Mouse (Mus musculus) heart, adult 2 months (tissue): ENCODE measurements around the gene Arrdc2.

ENCODE experiments used
- CTCF ChIP-seq: fragments of 200-600 bp; IDR thresholded peaks from 2 replicates; pipeline ENCODE4 v1.8.1; 2022; ENCODE audit warnings: antibody characterized with exemption, mild to moderate bottlenecking, moderate library complexity
- POLR2A ChIP-seq: fragments of 200-500 bp; IDR thresholded peaks from 2 replicates; pipeline ENCODE4 v1.6.1; 2011; ENCODE audit warnings: mild to moderate bottlenecking, low read depth, low read length, control low read depth; ENCODE audit not compliant: insufficient read depth

- no peak for TF ChIP-seq POLR2A
- no peak for TF ChIP-seq CTCF
These were observed 1.1 kb upstream of the Arrdc2 start for GRCm38 (mm10) chr8:70840590-70840989.
